Mouse (Mus musculus): Measurements from ENCODE around the gene Serpina3c.

DNA sequence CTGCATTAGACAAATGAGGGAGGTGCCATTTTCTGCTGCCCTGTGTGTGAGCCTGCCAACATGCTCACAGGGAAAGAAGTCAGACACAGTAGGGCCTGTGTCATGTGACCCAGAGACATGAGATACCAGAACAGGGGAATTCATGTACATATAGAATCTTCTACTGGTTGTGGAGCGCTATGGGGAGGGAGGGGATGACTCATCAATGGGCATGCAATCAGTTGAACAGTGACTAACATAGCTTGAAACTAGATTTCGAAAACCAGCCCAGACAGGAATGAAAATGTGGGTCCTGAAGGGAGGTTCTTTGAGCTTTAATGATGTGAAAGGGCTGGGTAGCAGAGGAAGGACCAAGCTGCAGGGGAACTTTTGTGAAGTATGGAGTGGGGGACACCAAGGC is 29.7 kb downstream of the Serpina3c start:
- no peak for TF ChIP-seq EP300 (IDR thresholded peaks at IDR 0.05; ENCODE audit: low read length)
- no peak for TF ChIP-seq USF2 (conservative IDR thresholded peaks at IDR 0.05; ENCODE audit: low read depth, low read length)
- no peak for TF ChIP-seq MAX (IDR thresholded peaks at IDR 0.05; ENCODE audit: low read length)
- TF ChIP-seq MAZ (IDR thresholded peaks at IDR 0.05; ENCODE audit: low read depth, low read length): no peak

Data from CH12.LX (cell line).